Mouse (Mus musculus) embryonic fibroblast, embryonic 13.5 days (primary cell): ENCODE results near the gene Vezt. TPM values are rescaled to one million over a fixed set of nuclear protein-coding genes. Genes with fewer than 3 reads are reported as not detected.

Experiments
- H3K27ac ChIP-seq: 2 replicates; pipeline ENCODE4 v1.5.1; 2012; ENCODE audit warnings: low read length, control low read depth, inconsistent platforms; ENCODE audit not compliant: insufficient read depth
- H3K4me1 ChIP-seq: 2 replicates; pipeline ENCODE4 v1.6.1; 2011; ENCODE audit warnings: low read length; ENCODE audit not compliant: control insufficient read depth, insufficient read depth
- H3K4me3 ChIP-seq: 2 replicates; pipeline ENCODE4 v1.5.1; 2011; ENCODE audit warnings: mild to moderate bottlenecking, control low read depth, low read length; ENCODE audit not compliant: insufficient read depth
- CTCF ChIP-seq: IDR thresholded peaks from 2 replicates; pipeline ENCODE4 v1.5.1; 2011; ENCODE audit warnings: mild to moderate bottlenecking, control low read depth, low read length, moderate library complexity, borderline replicate concordance; ENCODE audit not compliant: insufficient read depth
- POLR2A ChIP-seq: IDR thresholded peaks from 2 replicates; pipeline ENCODE4 v1.6.1; 2011; ENCODE audit warnings: low read depth, mild to moderate bottlenecking, control low read depth, low read length, moderate library complexity
- polyA plus RNA-seq: library from polyadenylated mRNA; stranded (reverse); fragments of >200 nt; gene quantifications from 2 replicates; pipeline ENCODE4 v1.2.4, GENCODE M21; 2011; ENCODE audit warnings: low read depth; ENCODE audit not compliant: missing spikeins, insufficient read length

The Vezt gene
- polyA plus RNA-seq, 1 experiment: 32.2 TPM

- peaks cover 4% of the 10 kb centered on the region; the same call in 1 of the 2 replicates for H3K4me1 ChIP-seq
Measured at GRCm38 (mm10) chr10:94062357-94062756, 26.7 kb upstream of the Vezt start.

GRCm38 (mm10) chr10:94060190-94060589 lies 24.6 kb upstream of the Vezt start:
- Histone ChIP-seq H3K27ac (no peak overlapping the region), H3K4me1 (no peaks in the 10 kb centered on the region), H3K4me3 (no peak overlapping the region)
- TF ChIP-seq POLR2A: no peak
- no peak for TF ChIP-seq CTCF

More at GRCm38 (mm10) chr10:94062357-94062756, 26.7 kb upstream of the Vezt start:
- Histone ChIP-seq H3K4me3 (no peak overlapping the region), H3K27ac (no peak overlapping the region)
- TF ChIP-seq CTCF (no peak), POLR2A (no peak)

- Histone ChIP-seq H3K4me1 (no peaks in the 10 kb centered on the region), H3K4me3 (no peak overlapping the region), H3K27ac (no peak overlapping the region)
- TF ChIP-seq POLR2A (no peak), CTCF (no peak)
Measured at GRCm38 (mm10) chr10:94059618-94060055, 24.0 kb upstream of the Vezt start.

- no peaks in the 10 kb centered on the region for H3K4me1 ChIP-seq
- no peak overlapping the region for H3K27ac ChIP-seq
- no peak overlapping the region for H3K4me3 ChIP-seq
- no peak for TF ChIP-seq CTCF
- TF ChIP-seq POLR2A: no peak
Measured at GRCm38 (mm10) chr10:94056487-94056886, 20.9 kb upstream of the Vezt start.

- Histone ChIP-seq H3K4me1 (peaks cover 8% of the 10 kb centered on the region), H3K27ac (no peak overlapping the region), H3K4me3 (no peak overlapping the region)
- no peak for TF ChIP-seq POLR2A
- TF ChIP-seq CTCF: no peak
Measured at GRCm38 (mm10) chr10:94050736-94051135, 15.1 kb upstream of the Vezt start.

- H3K27ac ChIP-seq: no peak overlapping the region
- H3K4me3 ChIP-seq: no peak overlapping the region
- peaks cover 8% of the 10 kb centered on the region for H3K4me1 ChIP-seq
- TF ChIP-seq POLR2A (no peak), CTCF (no peak)
Measured at GRCm38 (mm10) chr10:94049121-94049520, 13.5 kb upstream of the Vezt start.

- no peak for TF ChIP-seq POLR2A
- TF ChIP-seq CTCF: no peak
- H3K4me1 ChIP-seq: peaks cover 8% of the 10 kb centered on the region
- H3K27ac ChIP-seq: peak overlapping the region; percentile 95
- H3K4me3 ChIP-seq: no peak overlapping the region
Measured at GRCm38 (mm10) chr10:94047845-94048559, 12.4 kb upstream of the Vezt start.

- no peak for TF ChIP-seq CTCF
- TF ChIP-seq POLR2A: no peak
- no peak overlapping the region for H3K4me3 ChIP-seq
- peaks cover 8% of the 10 kb centered on the region for H3K4me1 ChIP-seq
- no peak overlapping the region for H3K27ac ChIP-seq
Measured at GRCm38 (mm10) chr10:94047024-94047423, 11.4 kb upstream of the Vezt start.

GRCm38 (mm10) chr10:94045301-94045700 lies 9.7 kb upstream of the Vezt start:
- H3K4me1 ChIP-seq: peaks cover 7% of the 10 kb centered on the region
- H3K27ac ChIP-seq: no peak overlapping the region
- H3K4me3 ChIP-seq: no peak overlapping the region
- TF ChIP-seq POLR2A (no peak), CTCF (no peak)

GRCm38 (mm10) chr10:94043908-94044307 lies 8.3 kb upstream of the Vezt start:
- peaks cover 5% of the 10 kb centered on the region; the same call in 1 of the 2 replicates for H3K4me1 ChIP-seq
- no peak overlapping the region for H3K27ac ChIP-seq
- no peak for TF ChIP-seq CTCF
- TF ChIP-seq POLR2A: no peak

More at GRCm38 (mm10) chr10:94043908-94044307, 8.3 kb upstream of the Vezt start:
- no peak overlapping the region for H3K4me3 ChIP-seq
